Comparison of ENCODE assay signal across 19 mouse cellular contexts in the genomic region with DNA sequence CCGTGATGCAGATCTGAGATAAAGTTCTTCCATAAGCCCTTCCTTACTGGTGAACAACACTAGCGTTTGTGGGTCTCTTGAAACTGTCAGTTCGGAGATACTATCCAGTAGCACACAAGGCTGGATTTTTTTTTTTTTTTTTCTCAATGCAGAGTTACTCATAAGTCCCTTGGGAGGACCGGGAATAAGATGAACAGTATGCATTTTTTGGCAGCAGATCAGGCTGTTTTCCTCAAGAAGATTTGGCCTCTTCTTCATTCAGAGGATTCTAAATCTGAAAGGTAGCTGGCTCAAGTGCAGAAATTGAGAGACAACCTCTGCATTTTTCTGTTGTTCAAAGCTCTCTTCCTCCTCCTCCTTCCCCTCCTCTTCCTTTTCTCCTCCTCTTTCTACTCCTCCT.
"Had no signal": no experiment of that assay in that cellular context is flagged by ENCODE, and none has a peak within 500 bp of the region (broad histone marks: within the 10 kb centered on the region; RNA-seq: fewer than 3 reads in every experiment).

No protein-coding gene starts in this region.

- H3K4me3 ChIP-seq: limb, embryonic 12.5 days; liver, embryonic 12.5 days; liver, embryonic 15.5 days; midbrain, embryonic 12.5 days; midbrain, embryonic 15.5 days; neural tube, embryonic 13.5 days; stomach, embryonic 15.5 days had no signal

- H3K9ac ChIP-seq: limb, embryonic 12.5 days; liver, embryonic 12.5 days; liver, embryonic 15.5 days; midbrain, embryonic 12.5 days; midbrain, embryonic 15.5 days; neural tube, embryonic 13.5 days; stomach, embryonic 15.5 days had no signal

- ATAC-seq: liver, embryonic 12.5 days; midbrain, embryonic 15.5 days had no signal

- H3K27me3 ChIP-seq: limb, embryonic 12.5 days; liver, embryonic 12.5 days; liver, embryonic 15.5 days; midbrain, embryonic 12.5 days; midbrain, embryonic 15.5 days; neural tube, embryonic 13.5 days; stomach, embryonic 15.5 days had no signal

- H3K9me3 ChIP-seq: liver, embryonic 15.5 days; midbrain, embryonic 12.5 days; midbrain, embryonic 15.5 days; stomach, embryonic 15.5 days had no signal

- H3K36me3 ChIP-seq: limb, embryonic 12.5 days; liver, embryonic 12.5 days; liver, embryonic 15.5 days; midbrain, embryonic 12.5 days; midbrain, embryonic 15.5 days; neural tube, embryonic 13.5 days; stomach, embryonic 15.5 days had no signal

- DNase-seq: kidney, adult 18-20 months; kidney, postnatal 10 days; kidney, postnatal 4 days; liver; lung, adult 18-20 months; lung, postnatal 14 days; retina, postnatal 1 day; right cerebral cortex, postnatal 25 days; spleen, adult 18-20 months; thymus, adult 18-20 months; thymus, postnatal 36 days had no signal

- H3K4me1 ChIP-seq: limb, embryonic 12.5 days; liver, embryonic 12.5 days; liver, embryonic 15.5 days; midbrain, embryonic 12.5 days; midbrain, embryonic 15.5 days; neural tube, embryonic 13.5 days; stomach, embryonic 15.5 days had no signal

- H3K4me2 ChIP-seq: limb, embryonic 12.5 days; liver, embryonic 12.5 days; liver, embryonic 15.5 days; midbrain, embryonic 12.5 days; midbrain, embryonic 15.5 days; neural tube, embryonic 13.5 days; stomach, embryonic 15.5 days had no signal

- H3K27ac ChIP-seq: limb, embryonic 12.5 days; liver, embryonic 12.5 days; liver, embryonic 15.5 days; macrophage; midbrain, embryonic 12.5 days; midbrain, embryonic 15.5 days; neural tube, embryonic 13.5 days; stomach, embryonic 15.5 days had no signal
